Mouse (Mus musculus) testis, adult 2 months (tissue): ENCODE results near the gene Gse1.

ENCODE experiments used
- CTCF ChIP-seq: fragments of 200-500 bp; IDR thresholded peaks from 2 replicates; pipeline ENCODE4 v1.5.1; 2012; ENCODE audit warnings: low read depth, mild to moderate bottlenecking, inconsistent platforms, low read length, moderate library complexity; ENCODE audit not compliant: control insufficient read depth, insufficient read depth, insufficient replicate concordance
- POLR2A ChIP-seq: fragments of 200-500 bp; IDR thresholded peaks from 2 replicates; pipeline ENCODE4 v1.6.1; 2012; ENCODE audit warnings: low read depth, mild to moderate bottlenecking, inconsistent platforms, low read length, moderate library complexity; ENCODE audit not compliant: control insufficient read depth

DNA sequence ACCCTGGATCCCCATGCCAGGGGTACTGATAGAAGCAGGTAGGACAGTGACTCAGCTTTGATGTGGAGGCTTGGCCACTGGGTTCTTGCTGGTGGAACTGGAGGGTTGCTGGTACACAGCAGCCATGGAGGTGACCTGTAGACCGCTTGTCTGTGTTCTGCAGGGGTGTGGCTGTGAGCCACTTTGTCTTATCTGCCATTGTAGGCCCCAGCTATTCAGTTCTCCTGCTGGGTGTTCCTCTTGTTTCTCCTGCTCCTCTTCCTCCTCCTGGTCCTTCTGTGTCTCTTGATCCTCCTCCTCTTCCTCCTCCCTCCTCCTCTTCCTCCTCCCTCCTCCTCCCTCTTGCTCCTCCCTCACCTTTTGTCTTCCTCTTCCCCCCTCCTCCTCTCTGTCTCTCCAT is 296.9 kb downstream of the Gse1 start:
- TF ChIP-seq CTCF (no peak), POLR2A (no peak)
